ENCODE assay signal across 8 mouse cellular contexts in genomic region chr7:139389213-139389761, GRCm38 (mm10). TPM values are rescaled to one million over a fixed set of nuclear protein-coding genes. Genes with fewer than 3 reads are reported as not detected.
DNase-seq lines count a peak whose midpoint lies in the region; ATAC-seq and TF ChIP-seq lines count a peak whose summit lies in the region.

No protein-coding gene starts in this region.

- peak; percentile 68 for ATAC-seq in forebrain, embryonic 12.5 days (ENCODE audit: low FRiP score)
- no peak for ATAC-seq in kidney, postnatal 0 days (replicated peaks; ENCODE audit: low FRiP score, low read depth)
- ATAC-seq in midbrain, embryonic 13.5 days, result peak; percentile 84
- no peak for ATAC-seq in monocyte, adult 5-6 weeks (replicated peaks; ENCODE audit: insufficient number of reproducible peaks, low FRiP score, low TSS enrichment, poor library complexity, severe bottlenecking)

- H3K4me1 ChIP-seq in forebrain, embryonic 12.5 days, result peaks cover 23% of the 10 kb centered on the region
- H3K4me1 ChIP-seq in kidney, postnatal 0 days (replicated peaks; ENCODE audit: insufficient read depth, low read length), result peaks cover 24% of the 10 kb centered on the region
- peaks cover 47% of the 10 kb centered on the region for H3K4me1 ChIP-seq in midbrain, embryonic 13.5 days (replicated peaks)

- under 1% methylated on average over 33 of the region's 53 CpGs for WGBS in forebrain, embryonic 12.5 days
- WGBS in kidney, postnatal 0 days, result under 1% methylated on average over 41 of the region's 53 CpGs
- WGBS in midbrain, embryonic 13.5 days, result 1% methylated on average over 53 of the region's 53 CpGs

- DNase-seq in kidney, adult 18-20 months, result peak; percentile 32
- DNase-seq in kidney, adult 9 months, result no peak
- peak; percentile 47 for DNase-seq in NIH3T3 (ENCODE audit: low read depth)
- peak; percentile 49 for DNase-seq in kidney, postnatal 0 days (ENCODE audit: low spot score)
- DNase-seq in spleen, postnatal 4 days (ENCODE audit: low spot score in 2 of 2), result no peak

- H3K9me3 ChIP-seq in forebrain, embryonic 12.5 days, result no peaks in the 10 kb centered on the region
- H3K9me3 ChIP-seq in kidney, postnatal 0 days (replicated peaks; ENCODE audit: low read length), result no peaks in the 10 kb centered on the region
- H3K9me3 ChIP-seq in midbrain, embryonic 13.5 days, result no peaks in the 10 kb centered on the region

- TF ChIP-seq CTCF in kidney, postnatal 0 days (IDR thresholded peaks at IDR 0.05; ENCODE audit: low read depth), result peak; percentile 27; the same call in 1 of the 2 replicates

- H3K27me3 ChIP-seq in forebrain, embryonic 12.5 days, result no peaks in the 10 kb centered on the region
- H3K27me3 ChIP-seq in kidney, postnatal 0 days (ENCODE audit: insufficient read depth, low read length), result no peaks in the 10 kb centered on the region
- H3K27me3 ChIP-seq in midbrain, embryonic 13.5 days, result no peaks in the 10 kb centered on the region

- H3K27ac ChIP-seq in forebrain, embryonic 12.5 days, result peak overlapping the region; percentile 50; the same call in 1 of the 2 replicates
- H3K27ac ChIP-seq in kidney, postnatal 0 days, result peak overlapping the region; percentile 78
- H3K27ac ChIP-seq in midbrain, embryonic 13.5 days, result peak overlapping the region; percentile 64

- no peaks in the 10 kb centered on the region for H3K36me3 ChIP-seq in forebrain, embryonic 12.5 days (replicated peaks)
- H3K36me3 ChIP-seq in kidney, postnatal 0 days (ENCODE audit: insufficient read depth, low read length), result no peaks in the 10 kb centered on the region
- H3K36me3 ChIP-seq in midbrain, embryonic 13.5 days, result no peaks in the 10 kb centered on the region

- H3K4me2 ChIP-seq in forebrain, embryonic 12.5 days, result peak overlapping the region; percentile 74
- H3K4me2 ChIP-seq in kidney, postnatal 0 days (ENCODE audit: low read length), result peak overlapping the region; percentile 79
- H3K4me2 ChIP-seq in midbrain, embryonic 13.5 days (replicated peaks), result peak overlapping the region; percentile 72

- peak overlapping the region; percentile 87 for H3K4me3 ChIP-seq in forebrain, embryonic 12.5 days (replicated peaks)
- H3K4me3 ChIP-seq in kidney, postnatal 0 days (replicated peaks; ENCODE audit: low read depth, low read length), result peak overlapping the region; percentile 89
- H3K4me3 ChIP-seq in midbrain, embryonic 13.5 days (replicated peaks), result peak overlapping the region; percentile 80

- H3K9ac ChIP-seq in forebrain, embryonic 12.5 days, result peak overlapping the region; percentile 92
- peak overlapping the region; percentile 94 for H3K9ac ChIP-seq in kidney, postnatal 0 days (ENCODE audit: low read depth, low read length)
- peak overlapping the region; percentile 82 for H3K9ac ChIP-seq in midbrain, embryonic 13.5 days (replicated peaks)

RNA-seq across cellular contexts. Expression of gene Inpp5a, which starts 0.4 kb away (rescaled TPM):
- polyA plus RNA-seq in forebrain, embryonic 12.5 days (2016; fragmentation: Nextera tagmentation; extraction: Ambion mirVana), result 17.3 TPM in 2 replicates
- 21.0 and 24.3 TPM in 2 replicates for polyA plus RNA-seq in kidney, postnatal 0 days (2015; fragmentation: Nextera tagmentation; extraction: Ambion mirVana)
- 10.0 and 14.3 TPM in 2 replicates for polyA plus RNA-seq in midbrain, embryonic 13.5 days (2015; fragmentation: Nextera tagmentation; extraction: Ambion mirVana)
- 9.5 to 39.9 TPM (median 10.0 TPM) in 3 replicates for total RNA-seq in monocyte, adult 5-6 weeks (2017)

Comparison
In these comparisons a context has a peak if more than half of its experiments do, and no peak if none do; other contexts are left out.
1. DNase-seq: peak in kidney, adult 18-20 months (single experiment), NIH3T3 (single experiment) and kidney, postnatal 0 days (single experiment); none in kidney, adult 9 months (single experiment) and spleen, postnatal 4 days (0 of 2).
2. ATAC-seq: peak in forebrain, embryonic 12.5 days (single experiment) and midbrain, embryonic 13.5 days (single experiment); none in kidney, postnatal 0 days (single experiment) and monocyte, adult 5-6 weeks (single experiment).
3. Peak in every context shown above with its lines, with median percentiles within 50 percentile points of each other: H3K27ac ChIP-seq, H3K4me2 ChIP-seq, H3K4me3 ChIP-seq and H3K9ac ChIP-seq.